In the genomic region with DNA sequence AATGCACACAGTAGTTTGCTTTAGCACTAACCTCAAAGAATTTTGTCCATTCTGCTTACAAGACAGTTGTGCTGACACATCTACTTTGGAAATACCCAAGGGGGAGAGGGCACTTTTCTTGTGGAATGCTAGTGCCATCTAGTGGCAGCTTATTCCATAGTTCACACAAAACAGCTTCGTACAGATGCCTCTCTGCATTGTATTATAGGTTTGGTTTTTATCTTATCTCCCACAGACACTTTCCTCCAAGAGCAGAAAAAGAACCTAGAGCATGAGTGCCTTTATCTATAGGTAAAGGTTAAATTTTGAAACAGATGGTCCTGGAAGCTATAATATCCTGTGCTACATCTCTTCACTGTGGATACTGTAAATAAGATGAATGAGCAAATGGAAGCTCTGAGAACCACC, we compare ENCODE assay signal across 7 mouse cellular contexts. TPM values are rescaled to one million over a fixed set of nuclear protein-coding genes. Genes with fewer than 3 reads are reported as not detected.
A peak's percentile ranks its signal among the peaks of the same experiment; 100 is the strongest.
DNase-seq lines count a peak whose midpoint lies in the region; TF ChIP-seq lines count a peak whose summit lies in the region.

No protein-coding gene starts in this region.

- H3K9me3 ChIP-seq in ES-Bruce4 (replicated peaks; ENCODE audit: control insufficient read depth, insufficient read depth, low read length, poor library complexity, severe bottlenecking), result no peaks in the 10 kb centered on the region; the same call in 1 of the 2 replicates

- peak; percentile 22 for TF ChIP-seq CTCF in ES-Bruce4 (IDR thresholded peaks at IDR 0.05; ENCODE audit: low read depth, low read length)
- TF ChIP-seq CTCF in heart, adult 2 months (IDR thresholded peaks at IDR 0.05), result peak; percentile 93
- peak; percentile 50 for TF ChIP-seq CTCF in lung, adult 2 months (IDR thresholded peaks at IDR 0.05; ENCODE audit: insufficient read depth, low read length)

- no peaks in the 10 kb centered on the region for H3K79me2 ChIP-seq in heart, adult 2 months (replicated peaks; ENCODE audit: control insufficient read depth, insufficient read depth, low read length)

- WGBS in heart, adult 2 months, result 5% methylated on average over 1 of the region's 1 CpGs
- WGBS in lung, adult 2 months, result 10% methylated on average over 1 of the region's 1 CpGs

- H3K27me3 ChIP-seq in ES-Bruce4 (ENCODE audit: control insufficient read depth, insufficient read depth, low read length, poor library complexity, severe bottlenecking), result no peaks in the 10 kb centered on the region
- H3K27me3 ChIP-seq in heart, adult 2 months (ENCODE audit: control insufficient read depth, insufficient read depth, low read length), result no peaks in the 10 kb centered on the region

- no peak overlapping the region for H3K4me3 ChIP-seq in ES-Bruce4 (ENCODE audit: low read depth, low read length)
- no peak overlapping the region for H3K4me3 ChIP-seq in heart, adult 2 months
- no peak overlapping the region for H3K4me3 ChIP-seq in lung, adult 2 months (replicated peaks; ENCODE audit: extremely low read depth, low read depth, low read length)

- peak; percentile 75 for DNase-seq in ZHBTc4 (ENCODE audit: low read depth, low spot score)
- peak; percentile 85 for DNase-seq in embryo, embryonic 11 days
- peak; percentile 59 to 63 for DNase-seq in heart, adult 2 months
- peak; percentile 58 to 68 for DNase-seq in kidney, postnatal 4 days
- DNase-seq in lung, adult 2 months, result peak; percentile 46
- DNase-seq in retina, embryonic 14.5 days (ENCODE audit: low spot score), result peak; percentile 89

- no peak overlapping the region for H3K27ac ChIP-seq in ES-Bruce4 (ENCODE audit: insufficient read depth, low read length)
- H3K27ac ChIP-seq in heart, adult 2 months, result no peak overlapping the region

- H3K36me3 ChIP-seq in ES-Bruce4 (ENCODE audit: control insufficient read depth, insufficient read depth, low read length, poor library complexity, severe bottlenecking), result peaks cover 39% of the 10 kb centered on the region
- peaks cover 19% of the 10 kb centered on the region for H3K36me3 ChIP-seq in heart, adult 2 months (ENCODE audit: control insufficient read depth, insufficient read depth, low read length)

- no peak for TF ChIP-seq POLR2A in ES-Bruce4 (IDR thresholded peaks at IDR 0.05; ENCODE audit: insufficient read depth, low read length)
- TF ChIP-seq POLR2A in heart, adult 2 months (IDR thresholded peaks at IDR 0.05; ENCODE audit: insufficient read depth, low read depth, low read length), result no peak
- no peak for TF ChIP-seq POLR2A in lung, adult 2 months (IDR thresholded peaks at IDR 0.05; ENCODE audit: borderline replicate concordance, extremely low read depth, low read depth, low read length)

- TF ChIP-seq EP300 in ES-Bruce4 (IDR thresholded peaks at IDR 0.05; ENCODE audit: insufficient read depth, low read depth, low read length), result no peak
- TF ChIP-seq EP300 in heart, adult 2 months (IDR thresholded peaks at IDR 0.05; ENCODE audit: insufficient read depth, low read depth, low read length), result no peak

- intact Hi-C loops in heart, adult 2 months (cut with DNase I), result loop anchor here (1.0 to 10.0 kb wide), 4 partner anchors 28 to 302 kb away; no protein-coding TSS in a partner anchor

- H3K9ac ChIP-seq in ES-Bruce4 (ENCODE audit: low read depth, poor library complexity, severe bottlenecking), result no peak overlapping the region
- H3K9ac ChIP-seq in heart, adult 2 months (ENCODE audit: low read depth, low read length), result no peak overlapping the region

- H3K4me1 ChIP-seq in ES-Bruce4 (ENCODE audit: control insufficient read depth, insufficient read depth, low read length), result no peaks in the 10 kb centered on the region
- peaks cover 9% of the 10 kb centered on the region for H3K4me1 ChIP-seq in heart, adult 2 months (ENCODE audit: control insufficient read depth, insufficient read depth, low read length)
- H3K4me1 ChIP-seq in lung, adult 2 months (ENCODE audit: control insufficient read depth, insufficient read depth, low read length), result no peaks in the 10 kb centered on the region

RNA-seq across cellular contexts. Expression of a gene that starts 46.2 kb away (rescaled TPM):
- polyA plus RNA-seq in ES-Bruce4 (2011; ENCODE audit: insufficient read depth, insufficient read length, low read depth, missing spikeins), result 46.9 and 51.6 TPM in 2 replicates
- 10 to 100 TPM; 23.3 to 23.8 TPM for total RNA-seq in heart, adult 2 months (2021)
- 16.5 and 16.8 TPM in 2 replicates for polyA plus RNA-seq in heart, adult 2 months (2012; rRNA removed)
- polyA plus RNA-seq in lung, adult 2 months (2012; rRNA removed), result 27.7 and 29.8 TPM in 2 replicates

Comparison
In these comparisons a context has a peak if more than half of its experiments do, and no peak if none do; other contexts are left out.
1. CTCF ChIP-seq: peak in every context shown above with its lines; median percentile 93 in heart, adult 2 months; 50 in lung, adult 2 months; 22 in ES-Bruce4.